Mouse (Mus musculus): ENCODE results near the gene 4933427D14Rik.

- TF ChIP-seq CTCF (IDR thresholded peaks at IDR 0.05; ENCODE audit: borderline replicate concordance, insufficient read depth, low read depth, low read length) (no peak), POLR2A (IDR thresholded peaks at IDR 0.05; ENCODE audit: borderline replicate concordance, insufficient read depth, low read length) (no peak)
Measured at GRCm38 (mm10) chr11:72131697-72132096, 75.6 kb downstream of the 4933427D14Rik start.
